21 mouse cellular contexts compared by ENCODE assay signal in genomic region chr13:64105690-64106089, GRCm38 (mm10). TPM values are rescaled to one million over a fixed set of nuclear protein-coding genes. Genes with fewer than 3 reads are reported as not detected.
DNase-seq lines count a peak whose midpoint lies in the region; ATAC-seq and TF ChIP-seq lines count a peak whose summit lies in the region.
"Had no signal": no experiment of that assay in that cellular context is flagged by ENCODE, and none has a peak within 500 bp of the region (broad histone marks: within the 10 kb centered on the region; RNA-seq: fewer than 3 reads in every experiment).

No protein-coding gene starts in this region.

- no peak for TF ChIP-seq CTCF in lung, postnatal 0 days (IDR thresholded peaks at IDR 0.05)

- peaks cover 12% of the 10 kb centered on the region for H3K4me1 ChIP-seq in liver, embryonic 12.5 days
- peaks cover 12% of the 10 kb centered on the region for H3K4me1 ChIP-seq in liver, embryonic 15.5 days (replicated peaks)
- H3K4me1 ChIP-seq in lung, postnatal 0 days (ENCODE audit: insufficient read depth, low read depth, low read length), result no peaks in the 10 kb centered on the region; the same call in 1 of the 2 replicates

- H3K9ac ChIP-seq in liver, embryonic 12.5 days, result no peak overlapping the region
- H3K9ac ChIP-seq in liver, embryonic 15.5 days, result no peak overlapping the region
- no peak overlapping the region for H3K9ac ChIP-seq in lung, postnatal 0 days (replicated peaks; ENCODE audit: low read depth)
- H3K9ac ChIP-seq: forebrain, postnatal 0 days; hindbrain, embryonic 12.5 days; lung, embryonic 15.5 days; neural tube, embryonic 13.5 days had no signal

- peak; percentile 52 for DNase-seq in adrenal gland, adult 2 months
- no peak for DNase-seq in adrenal gland, postnatal 25 days
- DNase-seq in liver, result no peak
- no peak for DNase-seq in lung, postnatal 4 days
- DNase-seq in embryo, embryonic 11 days, result no peak
- no peak for DNase-seq in lung, postnatal 0 days (ENCODE audit: low spot score)
- DNase-seq: cerebellum, postnatal 25 days; forebrain, postnatal 0 days; gastrocnemius, adult 2 months; heart, adult 18-20 months; left cerebral cortex, postnatal 4 days had no signal

- peak; percentile 46; the same call in 1 of the 2 replicates for ATAC-seq in liver, embryonic 12.5 days
- peak; percentile 51 for ATAC-seq in liver, embryonic 15.5 days (ENCODE audit: insufficient read depth)
- no peak for ATAC-seq in lung, postnatal 0 days
- ATAC-seq: forebrain, postnatal 0 days had no signal

- no peak overlapping the region for H3K27ac ChIP-seq in liver, embryonic 12.5 days
- 0 out of 2 replicates have a peak overlapping the region, but pooled peaks have one; percentile 48 for H3K27ac ChIP-seq in liver, embryonic 15.5 days (replicated peaks)
- no peak overlapping the region for H3K27ac ChIP-seq in lung, postnatal 0 days (ENCODE audit: low read length)
- H3K27ac ChIP-seq: embryonic facial prominence, embryonic 10.5 days; gastrocnemius, adult 2 months; hindbrain, embryonic 12.5 days; lung, embryonic 15.5 days; neural tube, embryonic 13.5 days had no signal

- H3K4me3 ChIP-seq in liver, embryonic 12.5 days, result no peak overlapping the region
- no peak overlapping the region for H3K4me3 ChIP-seq in liver, embryonic 15.5 days (replicated peaks)
- no peak overlapping the region for H3K4me3 ChIP-seq in lung, postnatal 0 days (ENCODE audit: low read depth, low read length)
- H3K4me3 ChIP-seq: embryonic facial prominence, embryonic 10.5 days; erythroblast, embryonic 14.5 days; gastrocnemius, adult 2 months; hindbrain, embryonic 12.5 days; lung, embryonic 15.5 days; megakaryocyte, embryonic 14.5 days; neural tube, embryonic 13.5 days had no signal

- TF ChIP-seq EP300 in lung, postnatal 0 days (IDR thresholded peaks at IDR 0.05), result no peak

- no peaks in the 10 kb centered on the region for H3K36me3 ChIP-seq in liver, embryonic 12.5 days
- no peaks in the 10 kb centered on the region for H3K36me3 ChIP-seq in liver, embryonic 15.5 days (replicated peaks)
- no peaks in the 10 kb centered on the region for H3K36me3 ChIP-seq in lung, postnatal 0 days (ENCODE audit: insufficient read depth, low read length)
- H3K36me3 ChIP-seq: embryonic facial prominence, embryonic 10.5 days; hindbrain, embryonic 12.5 days; lung, embryonic 15.5 days; neural tube, embryonic 13.5 days had no signal

- H3K9me3 ChIP-seq in liver, embryonic 12.5 days (replicated peaks), result no peaks in the 10 kb centered on the region
- no peaks in the 10 kb centered on the region for H3K9me3 ChIP-seq in liver, embryonic 15.5 days (replicated peaks)
- H3K9me3 ChIP-seq in lung, postnatal 0 days (ENCODE audit: low read length), result no peaks in the 10 kb centered on the region
- H3K9me3 ChIP-seq: embryonic facial prominence, embryonic 10.5 days; hindbrain, embryonic 12.5 days; lung, embryonic 15.5 days; megakaryocyte, embryonic 14.5 days; neural tube, embryonic 13.5 days had no signal

- WGBS in liver, embryonic 12.5 days (ENCODE audit: insufficient replicate concordance), result 71% methylated on average over 3 of the region's 3 CpGs
- WGBS in liver, embryonic 15.5 days (ENCODE audit: insufficient replicate concordance), result 59% methylated on average over 3 of the region's 3 CpGs
- WGBS in lung, postnatal 0 days, result 71% methylated on average over 3 of the region's 3 CpGs

- H3K4me2 ChIP-seq in liver, embryonic 12.5 days, result no peak overlapping the region
- H3K4me2 ChIP-seq in liver, embryonic 15.5 days, result no peak overlapping the region
- H3K4me2 ChIP-seq in lung, postnatal 0 days (replicated peaks; ENCODE audit: low read depth, low read length), result no peak overlapping the region
- H3K4me2 ChIP-seq: hindbrain, embryonic 12.5 days; lung, embryonic 15.5 days; neural tube, embryonic 13.5 days had no signal

- H3K27me3 ChIP-seq in liver, embryonic 12.5 days (replicated peaks), result no peaks in the 10 kb centered on the region
- no peaks in the 10 kb centered on the region for H3K27me3 ChIP-seq in liver, embryonic 15.5 days
- no peaks in the 10 kb centered on the region for H3K27me3 ChIP-seq in lung, postnatal 0 days (replicated peaks; ENCODE audit: insufficient read depth, low read length)
- H3K27me3 ChIP-seq: lung, embryonic 15.5 days; megakaryocyte, embryonic 14.5 days; neural tube, embryonic 13.5 days had no signal

RNA-seq across cellular contexts. Expression of gene Hsd17b3, which starts 16.7 kb away (rescaled TPM):
- total RNA-seq in adrenal gland, adult 2 months (2021), result 1 to 10 TPM in 1 of 2 experiments, under 1 TPM in 1; 0.63 to 2.0 TPM
- not detected in 2 replicates for polyA plus RNA-seq in adrenal gland, adult 2 months (2012; rRNA removed)
- total RNA-seq in adrenal gland, postnatal 25 days (2021), result 1.2 TPM in 1 of 2 replicates, not detected in the other
- not detected in 2 replicates for polyA plus RNA-seq in liver, embryonic 12.5 days (2016; fragmentation: Nextera tagmentation; extraction: Ambion mirVana)
- not detected in 2 replicates for polyA plus RNA-seq in liver, embryonic 15.5 days (2015; fragmentation: Nextera tagmentation; extraction: Ambion mirVana)
- polyA plus RNA-seq in lung, postnatal 0 days (2015; fragmentation: Nextera tagmentation; extraction: Ambion mirVana), result not detected in 2 replicates
- total RNA-seq: forebrain, postnatal 0 days; gastrocnemius, adult 2 months; heart, adult 18-20 months; layer of hippocampus, postnatal 25 days had no signal
- polyA plus RNA-seq: embryonic facial prominence, embryonic 10.5 days; erythroblast, embryonic 14.5 days; heart, embryonic 16.5 days; hindbrain, embryonic 12.5 days; lung, embryonic 15.5 days; neural tube, embryonic 13.5 days had no signal

RNA-seq across cellular contexts. Expression of gene Slc35d2, which starts 23.5 kb away (rescaled TPM):
- 10 to 100 TPM in 1 of 2 experiments, 1 to 10 TPM in 1; 4.8 to 10.1 TPM for total RNA-seq in adrenal gland, adult 2 months (2021)
- polyA plus RNA-seq in adrenal gland, adult 2 months (2012; rRNA removed), result 8.4 and 11.5 TPM in 2 replicates
- total RNA-seq in adrenal gland, postnatal 25 days (2021), result 7.5 and 9.0 TPM in 2 replicates
- 3.0 and 3.6 TPM in 2 replicates for polyA plus RNA-seq in liver, embryonic 12.5 days (2016; fragmentation: Nextera tagmentation; extraction: Ambion mirVana)
- 7.1 and 8.1 TPM in 2 replicates for polyA plus RNA-seq in liver, embryonic 15.5 days (2015; fragmentation: Nextera tagmentation; extraction: Ambion mirVana)
- 8.0 and 9.0 TPM in 2 replicates for polyA plus RNA-seq in lung, postnatal 0 days (2015; fragmentation: Nextera tagmentation; extraction: Ambion mirVana)

RNA-seq across cellular contexts. Expression of gene Zfp367, which starts 47.3 kb away (rescaled TPM):
- 10 to 100 TPM; 23.5 to 24.6 TPM for total RNA-seq in adrenal gland, adult 2 months (2021)
- polyA plus RNA-seq in adrenal gland, adult 2 months (2012; rRNA removed), result 4.9 and 5.2 TPM in 2 replicates
- total RNA-seq in adrenal gland, postnatal 25 days (2021), result 33.6 and 39.7 TPM in 2 replicates
- 26.1 and 27.2 TPM in 2 replicates for polyA plus RNA-seq in liver, embryonic 12.5 days (2016; fragmentation: Nextera tagmentation; extraction: Ambion mirVana)
- polyA plus RNA-seq in liver, embryonic 15.5 days (2015; fragmentation: Nextera tagmentation; extraction: Ambion mirVana), result 20.6 and 22.1 TPM in 2 replicates
- polyA plus RNA-seq in lung, postnatal 0 days (2015; fragmentation: Nextera tagmentation; extraction: Ambion mirVana), result 7.6 and 8.4 TPM in 2 replicates

RNA-seq across cellular contexts. Expression of gene Habp4, which starts 55.9 kb away (rescaled TPM):
- total RNA-seq in adrenal gland, adult 2 months (2021), result 10 to 100 TPM; 25.0 to 37.5 TPM
- 20.9 and 21.6 TPM in 2 replicates for polyA plus RNA-seq in adrenal gland, adult 2 months (2012; rRNA removed)
- total RNA-seq in adrenal gland, postnatal 25 days (2021), result 30.9 and 34.2 TPM in 2 replicates
- polyA plus RNA-seq in liver, embryonic 12.5 days (2016; fragmentation: Nextera tagmentation; extraction: Ambion mirVana), result 14.0 TPM in 2 replicates
- polyA plus RNA-seq in liver, embryonic 15.5 days (2015; fragmentation: Nextera tagmentation; extraction: Ambion mirVana), result 10.0 and 11.3 TPM in 2 replicates
- polyA plus RNA-seq in lung, postnatal 0 days (2015; fragmentation: Nextera tagmentation; extraction: Ambion mirVana), result 16.6 and 18.8 TPM in 2 replicates
